Mouse (Mus musculus) effector memory CD4-positive, alpha-beta T cell, adult 5 months (primary cell): ENCODE data around the gene Mrpl58. TPM values are rescaled to one million over a fixed set of nuclear protein-coding genes. Genes with fewer than 3 reads are reported as not detected.

Experiments
- polyA plus RNA-seq: library from polyadenylated mRNA; unstranded; fragments of 100-300 nt; shearing (Covaris generic); gene quantifications from one replicate; pipeline ENCODE4 v1.2.1, GENCODE M21; 2017

The Mrpl58 gene
- polyA plus RNA-seq = 83.7 TPM

GRCm38 (mm10) chr11:115403338-115404124 lies at the start of gene Mrpl58:
Gene Mrpl58 (plus strand): TSS chr11:115403752.

DNA sequence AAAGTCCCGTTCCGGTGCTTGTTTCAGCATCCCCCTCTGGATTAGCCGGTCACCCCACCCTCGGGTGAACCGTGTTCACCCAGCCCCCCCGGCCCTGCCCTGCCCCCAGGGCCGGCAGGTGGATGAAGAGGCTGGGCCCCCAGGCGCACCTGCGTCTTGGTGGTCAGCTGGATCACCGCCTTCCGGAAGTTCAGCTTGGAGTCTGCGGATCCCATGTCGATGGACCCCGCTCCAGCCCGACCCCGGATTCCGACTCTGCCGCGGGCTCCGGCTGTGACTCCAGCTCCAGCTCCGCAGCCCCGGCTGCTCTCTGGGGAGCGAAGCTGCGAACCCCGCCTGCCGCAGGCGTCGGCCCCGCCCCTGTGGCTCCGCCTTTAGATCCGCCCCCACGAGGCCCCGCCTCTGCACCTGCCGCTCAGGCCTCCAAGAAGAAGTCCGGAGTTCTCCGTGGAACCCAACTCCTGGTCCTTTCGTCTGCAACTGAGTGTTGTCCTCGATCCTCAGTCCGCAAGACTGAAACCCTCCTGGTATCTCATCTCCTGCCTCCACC lies 36.1 kb upstream of the Mrpl58 start, which contains the start of gene Hid1:
Gene Hid1 (minus strand): TSS at position 362 of the 550 bp plus-strand sequence.

DNA sequence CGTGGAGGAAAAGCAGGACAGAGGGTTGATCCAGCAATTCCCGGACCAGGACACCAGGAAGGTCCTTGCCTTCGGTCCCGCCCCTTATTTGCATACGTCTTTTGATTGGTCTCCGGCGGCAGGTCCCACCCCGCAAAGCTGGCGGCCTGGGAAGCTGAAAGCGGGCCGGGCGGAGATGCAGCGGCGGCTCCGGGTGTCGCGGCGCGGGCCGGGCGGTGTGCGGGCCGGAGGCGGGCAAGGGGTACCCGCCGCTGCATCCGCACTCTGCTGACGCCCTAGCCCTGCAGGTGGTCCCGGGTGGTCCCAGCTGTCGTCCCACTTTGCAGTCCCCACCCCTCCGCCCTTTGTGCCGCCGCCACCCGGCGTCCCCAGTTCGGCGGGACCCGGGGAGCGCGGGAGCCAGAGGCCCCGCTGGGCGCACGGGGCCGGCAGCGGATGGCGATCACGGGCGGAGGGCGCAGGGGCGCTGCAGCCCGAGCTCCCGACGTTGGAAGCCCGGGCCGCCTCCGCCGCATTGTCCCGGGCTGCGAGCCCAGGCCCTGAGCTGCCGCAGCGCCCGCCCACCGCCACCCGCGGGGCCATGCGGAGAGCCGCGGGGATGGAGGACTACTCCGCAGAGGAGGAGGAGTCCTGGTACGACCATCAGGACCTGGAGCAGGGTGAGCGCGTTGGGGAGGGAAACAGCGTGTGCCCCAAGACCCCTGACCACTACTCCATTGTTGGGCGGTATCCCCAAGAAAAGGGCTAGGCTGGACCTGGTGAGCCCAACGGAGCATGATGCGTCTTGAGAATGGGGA lies 21.6 kb upstream of the Mrpl58 start, which contains the start of gene Cdr2l:
Gene Cdr2l (plus strand): TSS at position 174 of the 797 bp plus-strand sequence.

GRCm38 (mm10) chr11:115419531-115420237 lies 16.1 kb downstream of the Mrpl58 start, which contains the start of the genes Atp5h and Kctd2:
Gene Atp5h (minus strand): TSS chr11:115419962.
Gene Kctd2 (plus strand): TSS chr11:115420128.

DNA sequence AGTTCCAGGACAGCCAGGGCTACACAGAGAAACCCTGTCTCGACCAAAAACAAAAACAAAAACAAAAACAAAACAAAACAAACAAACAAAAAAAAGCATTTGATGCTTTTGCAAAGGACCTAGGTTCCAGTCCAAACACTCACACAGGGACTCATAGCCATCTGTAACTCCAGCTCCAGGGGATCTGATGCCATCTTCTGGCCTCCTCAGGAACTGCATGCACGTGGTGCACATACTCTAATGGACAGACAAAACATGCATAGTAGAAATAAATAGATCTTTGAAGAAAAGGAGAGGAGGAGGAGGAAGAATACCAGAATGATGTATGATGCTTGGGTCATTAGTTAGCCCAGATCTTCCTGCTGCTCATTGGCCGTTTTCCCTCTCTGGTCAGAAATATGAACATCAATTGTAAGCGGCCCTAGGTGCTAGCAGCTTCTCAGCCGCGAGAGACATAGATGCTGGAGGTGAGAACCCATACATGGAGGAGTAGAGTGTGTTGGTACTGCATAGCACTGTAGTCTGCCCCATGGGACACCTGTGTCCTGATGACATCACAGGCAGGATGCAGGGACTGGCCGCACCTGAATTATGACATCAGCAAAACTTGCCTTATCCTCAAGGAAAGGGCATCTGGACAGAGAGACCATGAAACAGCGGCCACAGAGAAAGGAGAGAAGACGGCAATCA lies 36.5 kb downstream of the Mrpl58 start, which contains the start of gene Trim80:
Gene Trim80 (plus strand): TSS at position 640 of the 690 bp plus-strand sequence.

Other genes with a start within 250 kb of the Mrpl58 start
- 179 TPM for gene Slc9a3r1, start 240.4 kb upstream of the Mrpl58 start, polyA plus RNA-seq
- gene Tmem104, start 216.3 kb upstream of the Mrpl58 start, polyA plus RNA-seq = 11.8 TPM
- gene Nat9, start 215.9 kb upstream of the Mrpl58 start, polyA plus RNA-seq = 7.1 TPM
- gene Grin2c, start 136.5 kb upstream of the Mrpl58 start, polyA plus RNA-seq = not detected
- gene Fdxr, start 126.7 kb upstream of the Mrpl58 start, polyA plus RNA-seq = 16.6 TPM
- 0.30 TPM for gene Fads6, start 106.1 kb upstream of the Mrpl58 start, polyA plus RNA-seq
- gene Otop2, start 96.6 kb upstream of the Mrpl58 start, polyA plus RNA-seq = not detected
- gene Ush1g, start 81.7 kb upstream of the Mrpl58 start, polyA plus RNA-seq = not detected
- gene Otop3, start 69.0 kb upstream of the Mrpl58 start, polyA plus RNA-seq = not detected
- 30.6 TPM for gene Hid1, start 36.0 kb upstream of the Mrpl58 start, polyA plus RNA-seq
- gene Cdr2l, start 21.8 kb upstream of the Mrpl58 start, polyA plus RNA-seq = 0.14 TPM
- 522 TPM for gene Atp5h, start 16.2 kb downstream of the Mrpl58 start, polyA plus RNA-seq
- 82.3 TPM for gene Kctd2, start 16.4 kb downstream of the Mrpl58 start, polyA plus RNA-seq
- not detected for gene Trim80, start 36.8 kb downstream of the Mrpl58 start, polyA plus RNA-seq
- gene Slc16a5, start 58.7 kb downstream of the Mrpl58 start, polyA plus RNA-seq = 3.4 TPM
- gene Armc7, start 71.9 kb downstream of the Mrpl58 start, polyA plus RNA-seq = 49.9 TPM
- gene Nt5c, start 88.1 kb downstream of the Mrpl58 start, polyA plus RNA-seq = 176 TPM
- 321 TPM for gene Jpt1, start 110.6 kb downstream of the Mrpl58 start, polyA plus RNA-seq
- gene Sumo2, start 132.5 kb downstream of the Mrpl58 start, polyA plus RNA-seq = 633 TPM
- gene Nup85, start 160.7 kb downstream of the Mrpl58 start, polyA plus RNA-seq = 60.7 TPM
- gene Mrps7, start 200.2 kb downstream of the Mrpl58 start, polyA plus RNA-seq = 73.7 TPM
- gene Gga3, start 200.3 kb downstream of the Mrpl58 start, polyA plus RNA-seq = 42.1 TPM
- 381 TPM for gene Mif4gd, start 209.2 kb downstream of the Mrpl58 start, polyA plus RNA-seq
- gene Slc25a19, start 224.5 kb downstream of the Mrpl58 start, polyA plus RNA-seq = 80.4 TPM